Mouse (Mus musculus): ENCODE results near the gene Cmtm5. TPM values are rescaled to one million over a fixed set of nuclear protein-coding genes. Genes with fewer than 3 reads are reported as not detected.

The Cmtm5 gene
- total RNA-seq, 2 experiments from 2014 or later = 0.44 TPM; not detected in 1

- DNase-seq = no peak
Observed at GRCm38 (mm10) chr14:54932645-54933150, 3.4 kb upstream of the Cmtm5 start, which contains the start of gene Il25. TSS of gene Il25 (plus strand) at chr14:54932695.

- DNase-seq = no peak
Observed at GRCm38 (mm10) chr14:54936831-54937160, 735 bp downstream of the Cmtm5 start.

- peak in 1 of 2 experiments; percentile 5 for DNase-seq
Observed at GRCm38 (mm10) chr14:54937361-54938182, 1.5 kb downstream of the Cmtm5 start.

- DNase-seq = peak; percentile 30 to 48
Observed at GRCm38 (mm10) chr14:54938431-54939219, 2.6 kb downstream of the Cmtm5 start.

- peak; percentile 80 to 87 for DNase-seq
Observed at GRCm38 (mm10) chr14:54939434-54940175, 3.5 kb downstream of the Cmtm5 start.

- DNase-seq = peak in 1 of 2 experiments; percentile 58
Observed at GRCm38 (mm10) chr14:54940176-54940530, 4.1 kb downstream of the Cmtm5 start.

GRCm38 (mm10) chr14:54941024-54941978 is 5.2 kb downstream of the Cmtm5 start:
- DNase-seq = peak; percentile 33 to 37

GRCm38 (mm10) chr14:54942479-54942878 is 6.4 kb downstream of the Cmtm5 start:
- peak in 1 of 2 experiments; percentile 18 for DNase-seq

- DNase-seq = no peak
Observed at GRCm38 (mm10) chr14:54943971-54944370, 7.9 kb downstream of the Cmtm5 start.

- DNase-seq = peak in 1 of 2 experiments; percentile 11
Observed at GRCm38 (mm10) chr14:54944939-54945338, 8.9 kb downstream of the Cmtm5 start.

- peak in 1 of 2 experiments; percentile 30 for DNase-seq
Observed at GRCm38 (mm10) chr14:54945975-54946704, 10.1 kb downstream of the Cmtm5 start.

GRCm38 (mm10) chr14:54947008-54947407 is 10.9 kb downstream of the Cmtm5 start:
- DNase-seq = peak in 1 of 2 experiments; percentile 31

GRCm38 (mm10) chr14:54948781-54949180 is 12.7 kb downstream of the Cmtm5 start:
- no peak for DNase-seq

- no peak for DNase-seq
Observed at GRCm38 (mm10) chr14:54950493-54950892, 14.4 kb downstream of the Cmtm5 start.

- no peak for DNase-seq
Observed at GRCm38 (mm10) chr14:54951587-54951986, 15.5 kb downstream of the Cmtm5 start.

- no peak for DNase-seq
Observed at GRCm38 (mm10) chr14:54953664-54954206, 17.7 kb downstream of the Cmtm5 start.

GRCm38 (mm10) chr14:54954474-54954873 is 18.4 kb downstream of the Cmtm5 start:
- DNase-seq = no peak

- DNase-seq = no peak
Observed at GRCm38 (mm10) chr14:54955481-54955880, 19.4 kb downstream of the Cmtm5 start.

- peak in 1 of 2 experiments; percentile 49 for DNase-seq
Observed at GRCm38 (mm10) chr14:54956533-54956932, 20.5 kb downstream of the Cmtm5 start.

GRCm38 (mm10) chr14:54958503-54958902 is 22.4 kb downstream of the Cmtm5 start:
- no peak for DNase-seq
